Mouse (Mus musculus) cerebellum, adult 9-11 months (tissue): ENCODE results near the gene Coa7.
"Not testable (repeated sequence)": the region's sequence is repeated elsewhere in the genome, so short reads cannot be mapped to it uniquely, and the experiment has no call there.

Experiments used
- DNase-seq: peaks from one replicate; pipeline ENCODE4 v3.0.0; 2022

Coa7 gene

DNA sequence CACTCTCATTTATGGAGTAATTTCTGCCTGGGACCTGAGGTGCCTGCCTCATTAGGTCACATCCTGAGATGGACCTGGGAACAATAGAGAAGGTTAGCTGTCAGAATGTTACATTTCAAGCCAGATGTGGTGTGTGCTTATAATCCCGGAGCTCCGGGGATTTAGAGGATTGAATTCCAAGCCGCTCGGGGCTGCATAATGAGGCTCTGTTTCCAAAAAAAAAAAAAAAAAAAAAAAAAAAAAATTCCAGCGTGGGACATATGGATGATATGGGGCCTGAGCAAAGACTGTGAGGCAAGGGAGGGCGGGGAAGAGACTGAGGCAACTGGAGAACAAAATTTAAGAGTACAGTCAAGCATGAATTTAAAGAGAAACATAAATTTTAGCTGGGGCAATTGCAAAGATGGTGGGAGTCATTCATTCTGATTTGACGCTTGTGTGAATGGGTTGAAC is 16.7 kb downstream of the Coa7 start:
- DNase-seq, result no peak

DNA sequence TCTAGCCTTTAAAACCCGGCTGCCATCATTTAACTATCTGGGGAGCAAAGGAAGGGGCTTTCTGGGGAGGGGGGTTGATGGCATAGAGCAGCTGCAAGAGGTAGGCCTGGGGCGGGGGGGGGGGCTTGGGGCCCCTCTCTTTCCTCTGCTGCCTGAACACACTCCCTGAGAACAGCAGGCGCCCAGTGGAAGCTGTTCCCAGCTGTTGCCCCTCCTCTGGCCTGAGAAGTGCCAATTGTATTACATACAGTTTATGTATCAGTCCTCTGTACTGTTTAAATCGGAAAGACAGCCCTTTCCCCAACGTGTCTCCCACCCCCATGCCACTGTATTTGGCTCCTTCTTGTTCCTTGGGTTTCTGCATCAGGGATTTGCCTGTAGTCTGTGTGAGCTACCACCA is 17.9 kb downstream of the Coa7 start:
- DNase-seq, result no peak

DNA sequence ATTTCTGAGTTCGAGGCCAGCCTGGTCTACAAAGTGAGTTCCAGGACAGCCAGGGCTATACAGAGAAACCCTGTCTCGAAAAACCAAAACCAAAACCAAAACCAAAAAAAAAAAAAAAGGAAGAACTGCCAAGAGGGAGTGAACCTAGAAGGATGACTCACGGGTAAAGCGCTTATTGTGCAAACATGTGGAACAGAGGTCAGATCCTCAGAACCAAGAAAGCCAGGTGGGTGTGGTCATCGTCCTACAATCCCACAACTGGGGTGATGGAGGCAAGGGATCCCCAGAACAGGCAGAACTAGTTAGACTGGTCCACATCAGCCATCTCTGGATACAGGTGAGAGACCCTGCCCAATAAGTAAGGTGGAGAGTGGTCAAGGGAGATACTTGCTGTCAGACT is 19.2 kb downstream of the Coa7 start:
- DNase-seq, result no peak

DNA sequence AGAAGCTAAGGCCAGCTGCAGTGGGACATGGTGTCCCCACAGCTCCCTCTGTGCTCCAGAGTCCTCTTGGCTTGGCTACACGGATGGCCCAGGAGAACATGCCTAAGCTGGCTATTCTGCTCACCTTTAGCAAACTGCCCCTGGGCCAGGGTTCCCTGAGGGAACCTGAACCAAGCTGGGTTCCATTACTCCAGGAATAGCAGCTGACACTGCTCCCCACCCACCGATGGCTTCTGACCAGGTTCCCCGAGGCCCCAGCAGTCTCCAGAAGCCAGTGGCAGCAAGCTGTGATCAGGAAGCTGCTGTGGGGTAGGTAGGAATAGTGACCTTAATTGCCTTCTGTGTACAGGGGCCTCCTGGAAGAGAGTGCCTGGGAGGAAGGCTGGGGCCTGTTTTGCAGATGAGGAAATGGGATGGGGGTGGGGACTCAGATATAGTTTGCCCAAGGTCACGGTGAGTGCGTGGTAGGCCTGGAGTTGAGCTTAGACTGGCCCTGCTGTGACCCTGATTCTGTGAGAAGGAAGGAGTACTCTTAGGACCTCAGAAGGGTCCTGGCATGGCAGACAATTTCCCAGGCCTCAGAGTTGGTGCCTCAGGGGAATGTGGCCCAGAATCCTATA is 20.4 kb downstream of the Coa7 start:
- no peak for DNase-seq

DNA sequence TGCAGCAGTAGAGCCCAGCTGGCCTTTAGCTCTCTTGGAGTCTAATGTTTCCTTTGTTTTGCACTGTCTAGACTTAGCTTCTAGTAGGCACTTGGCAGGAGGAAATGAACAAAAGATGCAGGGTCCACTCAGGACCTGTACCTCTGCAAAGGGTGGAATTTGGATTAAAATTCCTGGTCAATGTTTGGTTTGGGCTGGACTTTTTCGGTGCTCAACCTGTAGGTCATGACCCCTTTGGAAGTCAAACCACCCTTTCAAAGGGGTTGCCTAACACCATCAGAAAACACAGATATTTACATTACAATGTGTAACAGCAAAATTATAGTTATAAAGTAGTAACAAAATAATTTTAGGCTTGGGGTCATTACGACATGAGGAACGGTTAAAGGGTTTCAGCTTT is 21.1 kb downstream of the Coa7 start:
- no peak for DNase-seq

DNA sequence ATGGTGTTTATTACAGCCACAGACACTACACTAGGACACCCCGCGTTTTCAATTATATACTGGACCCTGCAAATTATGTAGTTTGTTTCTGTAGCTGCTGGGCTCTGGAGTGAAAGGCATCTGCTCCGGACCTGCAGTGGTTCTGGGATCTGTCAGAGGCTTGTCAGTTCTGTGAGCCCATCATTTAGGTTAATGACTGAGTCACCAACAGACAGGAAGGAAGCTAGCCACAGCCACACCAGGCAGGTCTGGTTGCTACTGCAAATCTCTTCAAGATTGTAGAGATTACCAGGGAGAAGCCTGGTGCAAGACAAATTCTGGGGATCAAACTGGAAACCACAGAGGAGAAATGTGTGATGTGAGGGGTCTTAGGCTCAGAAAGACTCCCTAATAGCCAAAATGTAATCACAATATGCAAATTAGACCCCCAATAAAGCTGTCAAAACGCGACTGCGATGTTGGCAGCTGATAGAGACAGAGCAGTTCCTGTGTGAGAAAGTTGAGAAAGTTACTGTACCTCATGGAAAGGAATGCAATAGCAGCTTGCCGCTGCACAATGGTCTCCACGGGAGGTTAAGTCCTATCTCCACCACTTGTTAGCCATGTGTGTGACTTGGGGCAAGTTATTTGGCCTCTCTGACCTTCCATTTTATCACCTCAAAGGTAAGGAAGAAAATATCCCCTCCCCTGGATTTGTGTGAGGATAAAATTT is 22.1 kb downstream of the Coa7 start:
- DNase-seq, result no peak

DNA sequence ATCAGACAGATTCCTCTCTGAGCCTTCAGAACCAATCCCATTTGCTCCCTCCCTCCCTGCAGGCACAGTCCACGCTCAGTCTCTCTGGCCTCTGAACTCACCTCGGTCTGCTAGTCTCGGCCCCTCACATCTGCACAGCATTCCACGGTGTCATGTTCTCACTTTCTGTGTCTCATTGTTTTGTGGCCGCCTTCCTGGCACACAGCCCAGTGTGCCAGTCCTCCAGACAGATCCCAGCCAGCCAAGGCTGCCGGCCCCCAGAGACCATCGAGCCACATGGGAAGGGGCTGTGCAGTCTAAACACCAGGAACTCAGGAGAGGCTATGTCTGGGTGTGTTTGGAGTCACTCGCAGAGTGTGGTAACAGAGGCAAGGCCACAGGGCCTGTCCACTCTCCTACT is 22.9 kb downstream of the Coa7 start:
- DNase-seq, result no peak

DNA sequence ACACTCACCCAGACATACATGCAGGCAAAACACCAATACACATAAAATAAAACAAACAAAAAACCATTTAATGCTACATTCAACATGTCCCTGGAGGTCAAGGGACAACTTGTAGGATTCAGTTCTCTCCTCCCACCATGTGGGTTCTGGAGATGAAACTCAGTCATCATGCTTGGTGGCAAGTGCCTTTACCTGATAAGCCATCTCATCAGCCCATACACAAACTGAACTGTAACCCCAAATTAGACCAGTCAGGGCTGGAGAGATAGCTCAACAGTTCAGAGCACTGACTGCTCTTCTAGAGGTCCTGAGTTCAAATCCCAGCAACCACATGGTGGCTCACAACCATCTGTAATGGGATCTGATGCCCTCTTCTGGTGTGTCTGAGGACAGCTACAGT is 25.7 kb downstream of the Coa7 start:
- not testable (repeated sequence) for DNase-seq

DNA sequence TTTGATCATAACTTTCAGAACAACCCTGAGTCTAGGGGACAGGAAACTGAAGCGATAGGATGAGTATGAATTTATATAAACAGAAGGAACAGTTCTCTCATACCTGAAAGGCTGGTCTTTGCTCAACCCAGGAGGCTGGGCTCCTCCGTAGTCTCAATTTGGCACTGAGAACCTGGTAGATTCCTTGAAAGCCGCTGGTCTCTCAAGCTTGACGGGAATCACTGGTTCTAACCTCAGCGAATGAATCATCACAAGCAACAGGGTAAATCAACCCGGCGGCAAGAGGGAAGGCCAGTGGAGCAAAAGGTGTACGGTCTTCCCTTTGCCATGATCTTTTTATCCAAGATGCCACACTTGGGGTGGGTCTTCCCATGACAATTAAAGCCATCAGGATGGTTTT is 29.5 kb downstream of the Coa7 start:
- DNase-seq, result no peak

DNA sequence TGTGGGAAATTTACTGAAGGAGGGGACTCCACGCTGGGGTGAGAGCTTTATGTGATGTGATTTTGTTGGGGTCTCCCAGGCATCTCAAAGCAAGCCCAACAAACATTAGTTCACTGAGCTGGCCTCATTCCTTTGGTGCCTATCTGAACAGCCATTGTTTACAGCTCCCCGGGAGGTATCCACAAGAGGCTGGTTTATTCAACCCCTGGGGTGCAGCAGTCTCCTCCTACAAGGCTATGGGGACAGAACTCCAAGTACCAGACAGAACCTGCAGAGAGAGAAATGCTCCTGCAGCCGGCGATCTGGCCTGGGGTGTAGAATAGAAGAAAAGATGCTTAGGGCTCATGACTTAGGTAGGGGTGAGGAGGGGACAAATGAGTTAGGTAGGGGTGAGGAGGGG is 30.6 kb downstream of the Coa7 start:
- DNase-seq, result no peak

DNA sequence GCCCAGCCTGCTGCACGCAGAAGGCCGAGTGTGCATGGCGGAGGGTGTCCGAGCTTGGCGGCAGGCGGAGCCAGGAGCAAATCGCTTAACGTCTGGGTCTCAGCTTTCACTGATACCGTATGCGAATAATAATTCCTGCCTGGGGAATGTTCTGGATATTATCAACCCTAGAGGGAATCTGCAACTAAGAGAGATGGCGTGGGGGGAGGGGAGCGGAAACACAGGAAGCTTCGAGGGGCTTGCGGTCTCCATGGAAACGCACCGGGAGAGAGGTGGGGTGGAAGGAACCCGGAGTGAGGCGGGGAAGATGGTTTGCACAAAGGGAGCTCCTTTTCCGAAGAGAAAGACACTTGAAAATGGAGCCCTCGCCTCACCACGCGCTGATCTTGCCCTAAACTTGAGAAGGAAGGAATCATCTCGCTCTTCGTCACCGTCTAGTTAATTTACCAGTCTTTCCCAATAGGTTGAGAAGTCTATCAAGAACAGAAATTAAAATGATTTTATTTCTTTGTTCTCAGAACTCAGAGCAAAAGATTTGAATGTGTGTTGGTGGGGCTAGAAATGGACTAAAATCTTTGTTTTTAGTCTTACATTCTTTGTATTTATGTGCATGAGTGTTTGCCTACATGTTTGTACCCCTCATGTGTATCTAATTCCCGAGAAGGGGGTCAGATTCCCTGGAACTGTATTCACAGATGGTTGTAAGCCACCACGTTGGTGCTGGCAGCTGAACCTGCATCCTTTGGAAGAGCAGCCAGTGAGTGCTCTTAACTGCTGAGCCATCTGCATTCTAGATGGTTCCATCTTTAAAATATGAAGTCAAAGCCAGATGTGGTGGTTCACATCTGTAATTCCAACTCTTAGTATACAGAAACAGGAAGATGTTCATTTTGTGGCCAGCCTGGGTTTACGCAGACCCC is 32.5 kb downstream of the Coa7 start:
- DNase-seq, result no peak

DNA sequence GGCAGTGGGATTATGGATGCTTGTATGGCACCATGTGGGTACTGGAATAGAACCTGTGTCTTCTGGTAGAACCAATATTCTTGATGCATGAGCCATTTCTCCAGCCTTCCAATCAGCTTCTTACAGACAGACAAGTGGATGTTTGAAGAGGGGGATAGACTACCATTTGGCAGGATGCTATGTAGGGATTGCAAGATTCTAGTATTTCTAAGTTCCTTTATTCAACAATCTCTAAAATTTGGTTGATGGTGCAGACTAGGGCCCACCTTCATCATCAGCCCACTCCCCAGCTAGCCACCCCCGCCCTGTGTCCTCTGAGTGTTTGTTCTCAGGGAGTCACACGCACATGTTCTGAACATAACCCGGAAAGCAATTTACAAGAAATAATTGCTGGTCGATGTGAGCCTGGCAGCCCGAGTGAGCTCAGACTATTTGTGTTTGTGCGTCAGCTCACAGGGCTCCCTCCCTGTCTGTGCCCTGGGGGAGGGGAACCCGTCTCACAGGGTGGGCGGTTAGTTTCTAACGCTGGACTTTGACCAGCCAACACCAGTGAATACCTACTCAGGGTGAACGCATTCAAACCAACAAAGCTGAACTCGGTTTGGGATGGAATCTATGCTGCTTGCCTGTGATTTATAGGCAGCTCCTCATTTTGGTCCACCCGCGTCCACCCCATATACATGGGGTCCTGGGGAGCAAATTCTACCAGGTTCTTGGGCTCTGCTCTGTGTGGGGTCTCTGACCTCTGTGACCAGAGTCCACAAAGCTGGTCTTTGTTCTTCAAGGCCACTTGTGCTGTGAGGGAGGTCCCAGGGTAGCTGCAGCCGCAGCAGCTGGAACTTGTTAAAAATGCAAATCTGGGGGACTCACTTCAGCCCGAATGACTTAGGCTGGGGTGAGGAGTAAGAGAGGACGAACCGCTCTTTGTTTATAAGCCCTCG is 34.7 kb downstream of the Coa7 start:
- no peak for DNase-seq

DNA sequence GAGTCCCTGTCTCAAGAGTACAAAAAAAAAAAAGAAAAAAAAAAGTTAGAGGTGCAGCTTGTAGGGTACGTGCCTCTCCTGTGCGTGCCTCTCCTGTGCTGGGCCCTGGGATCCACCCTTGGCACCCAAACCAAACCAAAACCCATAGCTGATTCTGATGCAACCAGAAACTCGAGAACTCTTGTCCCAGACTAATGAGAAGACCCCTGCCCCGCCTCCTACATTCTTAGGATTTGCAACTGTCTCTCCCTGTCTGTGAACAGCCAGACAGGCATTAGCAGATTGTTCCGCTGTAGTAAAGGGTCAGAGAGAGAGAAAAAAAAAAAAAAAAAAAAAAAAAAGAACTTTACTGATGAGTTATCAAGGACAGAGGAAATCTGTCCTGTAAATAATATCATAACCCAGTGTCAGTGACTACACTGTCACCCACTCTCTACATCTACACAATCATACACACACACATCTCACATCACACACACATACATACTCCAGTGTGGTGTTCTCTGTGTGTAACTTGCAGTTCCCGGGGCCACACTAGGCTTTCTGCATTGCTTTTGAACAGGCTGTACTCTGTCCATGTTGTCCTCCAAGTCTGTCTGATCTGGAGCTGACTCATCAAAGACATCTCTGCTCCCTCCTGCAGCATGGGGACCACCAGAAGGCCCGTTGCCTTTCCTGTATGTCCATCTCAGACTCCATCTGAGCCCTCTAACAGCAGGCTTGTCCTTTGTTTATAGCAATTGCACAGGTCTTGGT is 35.6 kb downstream of the Coa7 start:
- no peak for DNase-seq

DNA sequence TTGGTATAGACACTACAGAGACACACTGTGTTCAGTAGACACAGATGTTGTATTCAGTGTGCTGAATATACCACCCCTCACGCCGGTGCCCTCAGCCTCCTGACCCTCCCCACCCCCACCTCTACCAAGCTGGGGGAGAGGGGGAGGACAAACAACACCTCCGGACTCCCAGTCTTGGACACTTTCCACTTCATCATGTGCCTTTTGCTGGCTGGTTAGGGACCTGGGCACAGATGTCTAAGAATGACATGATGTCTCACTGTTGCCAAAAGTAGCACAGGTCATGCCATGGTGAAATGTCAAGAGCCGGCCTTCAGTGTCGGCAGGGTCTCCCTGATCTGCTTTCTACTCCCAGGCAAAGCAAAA is 36.2 kb downstream of the Coa7 start:
- DNase-seq, result no peak

DNA sequence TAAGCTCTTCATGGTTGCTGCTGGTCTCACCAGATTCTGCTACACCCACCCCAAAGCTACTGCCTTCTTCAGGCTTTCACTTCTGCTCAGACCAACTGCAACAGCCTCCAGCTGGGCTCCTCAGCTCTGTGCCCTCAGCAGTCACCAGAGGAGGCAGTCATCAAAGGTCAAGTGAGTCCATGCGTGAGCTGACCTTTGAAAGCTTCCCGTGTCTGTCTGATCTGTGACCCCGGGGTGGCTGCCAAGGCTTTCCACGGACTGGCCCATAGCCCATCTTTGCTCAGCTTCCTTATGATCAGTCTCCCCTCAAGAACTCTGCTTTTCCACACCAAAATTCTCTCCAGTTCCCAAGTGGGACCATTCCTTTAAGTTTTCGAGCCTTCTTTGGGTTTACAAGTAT is 41.3 kb downstream of the Coa7 start:
- DNase-seq, result no peak

DNA sequence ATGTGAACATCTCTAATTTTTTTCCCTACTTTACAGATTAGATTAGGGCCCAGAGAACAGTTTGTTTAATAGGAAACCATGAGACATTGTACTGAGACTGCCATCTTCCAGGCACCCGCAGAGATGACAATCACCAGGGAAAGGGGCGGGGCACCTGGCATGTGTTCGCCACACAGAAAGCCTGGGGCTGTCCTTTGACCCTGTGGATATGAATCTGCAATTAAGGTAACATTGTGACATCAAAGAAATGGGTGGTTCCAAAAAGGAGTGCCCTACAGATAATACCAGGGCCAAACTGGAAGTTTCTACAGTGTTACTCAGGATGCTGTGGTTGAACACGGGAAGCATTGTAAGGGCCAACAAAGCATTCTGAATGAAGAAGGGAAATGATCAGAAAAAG is 42.5 kb downstream of the Coa7 start:
- no peak for DNase-seq

DNA sequence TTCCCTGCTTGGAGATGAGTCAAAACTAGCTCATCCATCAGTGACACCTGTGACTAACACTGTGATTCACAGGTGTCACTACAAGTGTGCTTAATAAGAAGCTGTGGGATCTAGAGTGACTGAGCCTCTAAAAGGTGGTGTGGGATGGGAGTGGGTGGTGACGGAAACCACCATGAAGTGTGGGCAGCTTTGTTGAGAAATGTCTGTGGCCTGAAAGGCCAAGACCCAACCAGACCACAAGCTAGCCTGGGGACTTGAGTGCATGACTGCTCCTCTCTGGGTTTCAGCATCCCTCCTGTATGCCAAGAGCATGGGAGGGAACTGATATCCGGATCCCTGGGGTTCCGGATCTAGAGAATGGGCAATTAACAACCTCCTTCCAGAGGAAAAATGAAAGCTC is 43.5 kb downstream of the Coa7 start:
- DNase-seq, result no peak

DNA sequence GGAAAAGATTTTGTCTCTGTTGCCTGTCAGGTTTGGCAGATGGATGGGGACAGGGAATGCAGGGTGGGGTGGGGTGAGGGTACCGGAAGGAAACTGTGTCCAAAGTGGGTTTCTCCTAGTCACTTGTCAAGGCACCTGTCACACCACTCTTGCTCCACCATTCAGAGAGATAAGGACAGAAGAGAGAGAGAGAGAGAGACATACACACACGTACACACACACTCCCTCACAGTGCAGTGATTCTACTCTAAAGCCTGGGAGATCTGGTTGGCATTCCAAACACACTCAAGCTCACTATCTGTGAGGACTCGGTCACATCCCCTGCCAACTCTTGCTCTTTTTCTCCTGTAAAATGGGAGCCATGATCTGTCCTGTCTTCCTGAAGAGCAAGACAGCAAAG is 44.2 kb downstream of the Coa7 start:
- no peak for DNase-seq

DNA sequence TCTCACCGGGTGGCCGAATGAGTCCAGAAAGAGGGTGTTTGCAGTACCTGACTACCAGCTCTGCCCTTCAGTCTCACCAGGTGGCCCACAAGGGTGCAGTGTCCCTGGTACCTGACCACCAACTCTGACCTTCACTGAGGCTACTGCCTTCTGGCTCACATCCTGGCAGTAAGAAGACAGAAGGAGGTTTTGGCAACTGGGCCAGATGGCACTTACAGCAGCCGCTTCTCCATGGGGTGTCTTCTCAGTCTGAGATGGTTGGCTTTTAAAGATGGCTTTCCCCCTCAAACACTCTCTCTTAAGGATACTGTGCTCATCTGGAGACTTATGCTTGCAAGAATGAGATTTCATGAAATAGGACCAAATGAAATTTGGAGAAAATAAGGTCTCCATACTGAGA is 51.5 kb downstream of the Coa7 start:
- DNase-seq, result no peak

DNA sequence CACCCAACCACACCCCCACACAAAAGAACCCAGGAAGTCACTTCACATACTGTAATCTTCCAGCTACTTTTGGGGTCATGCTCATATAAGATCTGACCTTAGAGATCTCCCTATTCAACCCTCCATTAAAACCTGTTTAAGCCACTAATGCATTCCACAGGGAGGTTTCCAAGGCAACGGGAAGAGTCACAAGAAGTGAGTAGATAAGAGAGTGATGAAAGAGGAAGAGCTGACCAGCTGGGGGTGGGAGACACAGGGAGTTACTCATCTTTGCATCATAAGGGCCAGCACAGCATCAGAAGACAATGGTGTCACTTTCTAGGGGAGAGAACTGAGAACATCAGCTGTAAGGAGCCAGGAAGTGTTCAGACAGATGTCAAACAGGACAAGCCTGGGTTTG is 52.2 kb downstream of the Coa7 start:
- no peak for DNase-seq

DNA sequence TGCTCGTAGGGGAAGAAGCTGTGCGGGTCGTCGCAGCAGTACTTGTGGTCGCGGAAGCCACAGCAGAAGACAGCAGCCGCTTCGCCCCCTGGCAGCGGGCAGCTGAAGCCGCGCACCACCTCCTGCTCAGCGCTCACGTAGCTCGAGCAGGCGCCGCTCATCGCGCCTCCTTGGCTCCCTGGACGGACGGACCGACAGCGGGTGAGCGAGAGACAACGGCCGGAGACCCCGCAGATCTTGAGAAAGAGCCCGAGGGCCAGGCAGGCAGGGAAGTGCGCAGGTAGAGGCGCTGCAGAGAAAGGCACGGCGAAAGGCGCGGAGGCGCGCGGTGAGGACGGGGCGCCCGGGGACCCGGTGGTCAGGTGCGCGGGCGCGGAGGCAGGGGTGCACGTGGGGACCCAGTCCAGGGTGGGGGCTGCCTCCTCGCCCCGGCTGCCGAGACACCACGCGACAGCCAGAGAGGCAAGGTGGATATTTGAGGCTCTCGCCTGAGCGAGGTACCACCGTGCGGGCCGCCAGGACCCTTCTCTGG is 55.3 kb downstream of the Coa7 start, which contains the start of gene Shisal2a:
Shisal2a (minus strand) TSS at position 167 of the 532 bp plus-strand sequence.
- no peak for DNase-seq

DNA sequence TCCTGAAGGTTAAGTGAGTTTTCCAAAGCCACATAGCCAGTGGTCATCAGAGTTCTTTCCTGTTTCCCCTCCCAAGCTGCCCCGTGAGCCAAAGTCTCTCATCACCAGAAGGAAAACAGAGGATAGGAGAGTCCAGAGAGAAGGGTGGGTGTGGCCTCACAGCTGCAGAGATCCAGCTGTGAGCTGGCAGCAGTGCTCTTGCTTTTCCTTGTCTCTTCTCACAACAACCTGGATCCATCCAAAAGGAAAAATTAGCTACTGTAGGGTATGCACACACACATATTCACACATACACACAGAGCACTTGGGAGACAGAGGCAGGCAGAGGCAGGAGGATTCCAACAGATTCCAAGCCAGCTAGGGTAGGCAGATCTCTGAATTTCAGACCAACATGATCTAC is 58.1 kb downstream of the Coa7 start:
- no peak for DNase-seq
